Mouse (Mus musculus) intestine, postnatal 0 days (tissue): Measurements from ENCODE around the gene Tm4sf4. TPM values are rescaled to one million over a fixed set of nuclear protein-coding genes. Genes with fewer than 3 reads are reported as not detected.

Experiments
- ATAC-seq: fragments of 200-750 bp; cut with Nextera tagmentation; 2 replicates; pipeline ENCODE4 v1.8.0; 2017; ENCODE audit warnings: mild to moderate bottlenecking, moderate TSS enrichment, moderate library complexity
- H3K27ac ChIP-seq: fragments of 300-500 bp; sonication (generic); 2 replicates; pipeline ENCODE4 v1.5.1; 2014; ENCODE audit warnings: mild to moderate bottlenecking, low read depth, low read length, moderate library complexity
- H3K27me3 ChIP-seq: fragments of 300-500 bp; sonication (generic); replicated peaks from 2 replicates; pipeline ENCODE4 v1.6.1; 2014; ENCODE audit warnings: low read length, mixed read lengths; ENCODE audit not compliant: control insufficient read depth, insufficient read depth
- H3K36me3 ChIP-seq: fragments of 300-500 bp; sonication (generic); 2 replicates; pipeline ENCODE4 v1.6.1; 2014; ENCODE audit warnings: mild to moderate bottlenecking, moderate library complexity; ENCODE audit not compliant: control insufficient read depth, insufficient read depth
- H3K4me1 ChIP-seq: fragments of 300-500 bp; sonication (generic); replicated peaks from 2 replicates; pipeline ENCODE4 v1.6.1; 2014; ENCODE audit warnings: antibody characterized with exemption, low read length, mixed read lengths; ENCODE audit not compliant: control insufficient read depth, insufficient read depth
- H3K4me2 ChIP-seq: fragments of 300-500 bp; sonication (generic); replicated peaks from 2 replicates; pipeline ENCODE4 v1.6.1; 2014; ENCODE audit warnings: low read depth, mild to moderate bottlenecking, moderate library complexity
- H3K4me3 ChIP-seq: fragments of 300-500 bp; sonication (generic); 2 replicates; pipeline ENCODE4 v1.5.1; 2014; ENCODE audit warnings: low read depth, low read length
- H3K9ac ChIP-seq: fragments of 300-500 bp; sonication (generic); 2 replicates; pipeline ENCODE4 v1.6.1; 2014; ENCODE audit warnings: mild to moderate bottlenecking, low read depth, low read length
- H3K9me3 ChIP-seq: fragments of 300-500 bp; sonication (generic); 2 replicates; pipeline ENCODE4 v1.6.1; 2016; ENCODE audit warnings: mixed run types; ENCODE audit not compliant: control insufficient read depth
- CTCF ChIP-seq: sonication (generic); IDR thresholded peaks from 2 replicates; pipeline ENCODE4 v1.5.1; 2016; ENCODE audit warnings: low read depth, mild to moderate bottlenecking, control low read depth, antibody characterized with exemption, moderate library complexity
- WGBS: fragments of 180-500 bp; shearing (Covaris S2); extraction: QIAGEN DNeasy Blood & Tissue Kit; methylation state at CpG from one replicate; pipeline ENCODE4 v1.1.7; 2014; 5-methylcytosine and 5-hydroxymethylcytosine counted together
- polyA plus RNA-seq: library from polyadenylated mRNA; unstranded; fragments of >200 nt; fragmentation: Nextera tagmentation; extraction: Ambion mirVana; gene quantifications from 2 replicates; pipeline ENCODE4 v1.2.1, GENCODE M21; 2015

Gene Tm4sf4
- polyA plus RNA-seq, 1 experiment from 2014 or later = 110 TPM

DNA sequence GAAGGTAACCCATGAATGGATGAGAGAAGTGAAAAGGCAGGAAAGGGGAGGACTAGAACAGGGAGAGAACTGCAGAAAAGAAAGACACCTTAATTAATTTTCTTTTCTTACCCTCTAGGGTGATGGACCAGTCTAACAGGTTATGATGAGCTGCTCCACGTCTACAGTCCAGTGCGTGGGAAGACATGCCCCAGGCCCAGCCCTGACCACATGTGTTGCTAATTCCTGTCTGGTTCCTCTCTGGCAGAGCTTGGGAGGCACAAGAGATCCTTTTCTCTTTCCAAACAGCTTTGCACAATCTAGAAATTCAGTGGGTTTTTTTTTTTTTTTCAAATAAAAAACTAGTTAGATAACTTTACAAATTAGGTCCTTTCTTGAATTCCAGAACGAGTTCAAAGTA lies 15.8 kb downstream of the Tm4sf4 start:
- H3K9ac ChIP-seq = no peak overlapping the region
- no peaks in the 10 kb centered on the region for H3K36me3 ChIP-seq
- no peak overlapping the region for H3K4me3 ChIP-seq
- H3K27ac ChIP-seq = no peak overlapping the region
- H3K27me3 ChIP-seq = no peaks in the 10 kb centered on the region
- WGBS = 69% methylated on average over 3 of the region's 3 CpGs
- H3K4me1 ChIP-seq = no peaks in the 10 kb centered on the region
- TF ChIP-seq CTCF = no peak
- no peaks in the 10 kb centered on the region for H3K9me3 ChIP-seq
- ATAC-seq = no peak
- H3K4me2 ChIP-seq = no peak overlapping the region

DNA sequence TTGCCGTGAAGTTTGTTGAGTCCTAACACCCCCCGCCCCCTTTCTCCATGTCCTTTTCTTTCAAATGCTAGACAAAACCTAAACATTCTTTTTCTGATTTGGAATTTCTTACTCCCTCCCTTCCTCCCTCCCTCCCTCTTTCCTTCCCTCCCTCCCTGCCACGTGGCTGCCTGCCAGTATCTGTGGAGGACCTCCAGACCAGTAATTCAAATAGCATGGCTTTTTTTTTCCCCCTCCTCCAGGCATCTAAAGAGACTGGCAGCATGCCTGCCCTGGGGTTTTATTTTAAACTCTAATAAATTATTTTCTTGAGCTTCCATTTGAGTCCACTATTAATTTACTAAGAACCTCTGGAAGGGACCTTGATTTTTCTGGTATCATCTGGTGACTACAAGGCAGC lies 20.6 kb downstream of the Tm4sf4 start:
- no peak for ATAC-seq
- H3K4me3 ChIP-seq = no peak overlapping the region
- WGBS = 35% methylated on average over 3 of the region's 3 CpGs
- H3K9ac ChIP-seq = no peak overlapping the region
- no peak overlapping the region for H3K27ac ChIP-seq
- no peaks in the 10 kb centered on the region for H3K27me3 ChIP-seq
- TF ChIP-seq CTCF = no peak
- no peaks in the 10 kb centered on the region for H3K36me3 ChIP-seq
- no peaks in the 10 kb centered on the region for H3K9me3 ChIP-seq
- no peaks in the 10 kb centered on the region for H3K4me1 ChIP-seq
- no peak overlapping the region for H3K4me2 ChIP-seq

DNA sequence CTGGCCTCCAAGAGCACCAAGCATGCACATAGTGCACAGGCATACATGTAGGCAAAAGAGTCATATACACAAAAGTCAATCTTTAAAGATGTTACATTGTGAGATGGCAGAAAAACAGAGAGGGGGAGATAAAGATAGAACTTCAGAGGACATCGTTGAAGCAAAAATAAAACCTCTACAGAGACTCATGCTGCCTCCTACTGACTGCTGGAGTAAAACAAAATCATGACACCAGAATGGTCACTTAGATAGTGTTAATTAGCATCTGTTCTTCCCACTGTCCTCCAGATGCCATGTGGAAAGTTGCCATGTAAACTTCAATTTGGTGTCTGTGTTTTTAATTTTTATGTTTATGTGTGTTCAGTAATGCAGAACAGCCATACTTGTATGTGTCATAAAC lies 22.8 kb downstream of the Tm4sf4 start:
- ATAC-seq = no peak
- Histone ChIP-seq H3K4me2 (no peak overlapping the region), H3K27ac (no peak overlapping the region), H3K36me3 (no peaks in the 10 kb centered on the region), H3K4me1 (no peaks in the 10 kb centered on the region), H3K4me3 (no peak overlapping the region), H3K27me3 (no peaks in the 10 kb centered on the region), H3K9ac (no peak overlapping the region), H3K9me3 (no peaks in the 10 kb centered on the region)
- WGBS = 28% methylated on average over 1 of the region's 1 CpGs
- TF ChIP-seq CTCF = peak; percentile 55

DNA sequence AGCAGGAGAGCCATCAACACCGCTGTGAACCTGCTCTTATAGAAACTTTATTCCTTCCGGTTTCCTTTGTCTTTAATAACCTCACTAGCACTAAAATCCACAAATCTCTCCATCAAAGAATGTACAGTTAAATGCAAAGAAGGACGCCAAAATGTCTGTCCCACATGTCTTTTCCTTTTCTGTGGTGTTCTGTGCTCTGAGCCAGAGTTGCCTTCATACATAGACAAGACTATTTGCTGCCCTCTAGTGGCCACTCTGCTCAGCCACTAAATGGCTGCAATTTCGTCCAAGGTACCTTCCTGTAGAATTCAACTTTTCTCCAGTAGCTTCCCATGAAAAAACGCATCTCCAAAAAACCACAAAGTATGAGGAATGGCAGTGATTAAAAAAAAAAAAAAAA lies 23.3 kb downstream of the Tm4sf4 start:
- peak; percentile 89 for TF ChIP-seq CTCF
- 33% methylated on average over 5 of the region's 5 CpGs for WGBS
- no peak for ATAC-seq

DNA sequence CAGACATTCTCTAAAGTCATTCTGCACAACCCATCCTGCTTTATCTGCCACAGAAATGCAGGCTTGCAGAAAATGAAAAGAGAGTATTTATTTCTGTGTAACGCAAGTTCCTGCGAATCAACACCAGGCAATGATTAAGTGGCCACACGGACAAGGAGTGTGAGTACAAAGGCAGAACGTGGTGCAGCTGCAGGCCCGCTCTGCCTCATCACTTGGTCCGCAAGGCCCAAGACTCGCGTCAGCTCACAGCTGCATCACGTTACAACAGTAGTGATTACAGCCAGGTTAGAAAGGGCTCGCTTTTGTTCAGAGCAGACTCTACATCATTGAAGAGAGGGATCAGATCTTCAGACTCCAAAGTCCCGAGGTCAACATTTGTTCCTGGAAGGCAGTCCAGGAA lies 33.5 kb downstream of the Tm4sf4 start:
- 69% methylated on average over 11 of the region's 11 CpGs for WGBS
- TF ChIP-seq CTCF = no peak
- no peak for ATAC-seq

More for the DNA sequence above, 23.3 kb downstream of the Tm4sf4 start:
- Histone ChIP-seq H3K27me3 (no peaks in the 10 kb centered on the region), H3K4me2 (no peak overlapping the region), H3K36me3 (no peaks in the 10 kb centered on the region), H3K4me3 (no peak overlapping the region), H3K4me1 (no peaks in the 10 kb centered on the region), H3K27ac (no peak overlapping the region), H3K9me3 (no peaks in the 10 kb centered on the region), H3K9ac (no peak overlapping the region)

DNA sequence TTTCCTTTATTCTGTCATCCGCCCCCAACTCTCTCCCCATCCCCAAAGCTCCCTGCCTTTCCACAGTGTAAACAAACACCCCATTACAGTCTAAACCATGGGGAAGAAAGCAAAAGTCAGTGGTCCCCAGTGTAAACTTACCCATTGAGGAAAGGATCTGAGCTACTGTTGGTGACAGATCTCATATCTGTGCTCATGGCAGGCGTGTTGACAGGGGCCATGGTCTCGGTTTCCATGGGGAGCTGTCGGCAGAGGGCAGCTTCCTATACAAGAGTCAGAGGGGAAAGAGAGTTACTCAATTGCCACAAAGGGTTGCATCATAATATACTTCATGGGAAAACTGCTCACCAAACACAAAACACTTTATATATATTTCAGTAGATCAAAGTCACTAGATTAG lies 38.2 kb downstream of the Tm4sf4 start:
- H3K27me3 ChIP-seq = no peaks in the 10 kb centered on the region
- no peaks in the 10 kb centered on the region for H3K36me3 ChIP-seq
- no peak for ATAC-seq
- WGBS = 80% methylated on average over 4 of the region's 4 CpGs
- no peak overlapping the region for H3K9ac ChIP-seq
- TF ChIP-seq CTCF = no peak
- no peak overlapping the region for H3K27ac ChIP-seq
- H3K9me3 ChIP-seq = no peaks in the 10 kb centered on the region
- no peak overlapping the region for H3K4me2 ChIP-seq
- no peaks in the 10 kb centered on the region for H3K4me1 ChIP-seq
- no peak overlapping the region for H3K4me3 ChIP-seq

More for the DNA sequence above, 33.5 kb downstream of the Tm4sf4 start:
- Histone ChIP-seq H3K27ac (no peak overlapping the region), H3K9me3 (no peaks in the 10 kb centered on the region), H3K4me2 (no peak overlapping the region), H3K4me3 (no peak overlapping the region), H3K4me1 (no peaks in the 10 kb centered on the region), H3K36me3 (no peaks in the 10 kb centered on the region), H3K9ac (no peak overlapping the region), H3K27me3 (no peaks in the 10 kb centered on the region)

DNA sequence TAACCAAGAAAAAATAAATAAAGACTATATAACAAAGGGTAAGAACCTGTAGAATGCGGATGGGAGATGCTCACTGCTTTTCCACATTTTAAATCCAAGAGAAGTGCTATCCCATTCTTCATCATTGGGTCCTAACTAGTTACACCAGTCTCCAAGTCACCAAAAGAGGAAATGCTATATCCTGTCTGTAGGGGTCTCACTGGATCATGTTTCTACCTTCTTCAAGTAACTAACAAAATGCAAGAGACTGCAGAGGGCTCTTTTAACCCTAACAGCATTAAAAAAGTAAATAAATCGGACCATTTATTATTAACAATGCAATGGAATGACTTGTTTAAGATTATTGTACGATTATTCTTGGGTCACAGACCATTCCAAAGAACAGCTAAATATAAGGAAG lies 41.2 kb downstream of the Tm4sf4 start:
- Histone ChIP-seq H3K4me2 (no peak overlapping the region), H3K9me3 (no peaks in the 10 kb centered on the region), H3K4me1 (no peaks in the 10 kb centered on the region), H3K27me3 (no peaks in the 10 kb centered on the region), H3K4me3 (no peak overlapping the region), H3K9ac (no peak overlapping the region), H3K27ac (no peak overlapping the region), H3K36me3 (no peaks in the 10 kb centered on the region)
- 64% methylated on average over 3 of the region's 3 CpGs for WGBS
- ATAC-seq = no peak
- peak; percentile 65 for TF ChIP-seq CTCF
